Mouse (Mus musculus): ENCODE data around the gene P2ry2. TPM values are rescaled to one million over a fixed set of nuclear protein-coding genes. Genes with fewer than 3 reads are reported as not detected.

Gene P2ry2
- total RNA-seq, 2 experiments from 2014 or later = 2.7 to 2.8 TPM

DNA sequence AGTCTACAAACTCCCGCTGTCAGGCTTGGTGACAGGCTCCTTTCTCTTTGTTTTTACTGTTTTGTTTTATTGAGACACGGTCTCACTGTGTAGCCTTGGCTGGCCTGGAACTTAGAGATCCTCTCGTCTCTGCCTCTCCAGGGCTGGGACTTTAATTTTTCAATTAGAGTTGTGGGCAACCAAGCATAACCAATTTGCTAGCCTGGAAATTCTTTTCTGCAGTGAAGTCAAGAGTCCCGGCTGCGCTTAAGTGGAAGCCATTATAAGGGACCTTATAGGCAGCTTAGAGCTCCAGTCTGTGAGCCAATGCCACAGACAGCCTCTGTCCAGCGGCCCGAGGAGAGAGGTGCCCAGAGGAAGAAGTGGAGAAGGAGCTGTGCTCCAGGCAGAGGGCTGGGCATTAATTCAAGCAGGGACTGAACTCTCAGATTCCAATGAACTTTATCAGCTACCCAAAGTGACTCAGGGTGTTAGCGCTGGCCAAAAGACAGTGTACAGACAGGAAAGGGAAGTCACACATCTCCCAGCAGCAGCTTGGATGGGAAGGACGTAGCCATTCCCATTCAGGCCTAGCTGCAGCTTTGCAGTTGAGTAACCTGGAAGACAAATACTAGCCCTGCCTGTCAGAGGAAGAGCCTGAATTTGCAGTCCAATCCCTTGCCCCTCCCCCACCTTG lies 21.9 kb downstream of the P2ry2 start:
- DNase-seq (ENCODE audit: low spot score in 2 of 2) = no peak

DNA sequence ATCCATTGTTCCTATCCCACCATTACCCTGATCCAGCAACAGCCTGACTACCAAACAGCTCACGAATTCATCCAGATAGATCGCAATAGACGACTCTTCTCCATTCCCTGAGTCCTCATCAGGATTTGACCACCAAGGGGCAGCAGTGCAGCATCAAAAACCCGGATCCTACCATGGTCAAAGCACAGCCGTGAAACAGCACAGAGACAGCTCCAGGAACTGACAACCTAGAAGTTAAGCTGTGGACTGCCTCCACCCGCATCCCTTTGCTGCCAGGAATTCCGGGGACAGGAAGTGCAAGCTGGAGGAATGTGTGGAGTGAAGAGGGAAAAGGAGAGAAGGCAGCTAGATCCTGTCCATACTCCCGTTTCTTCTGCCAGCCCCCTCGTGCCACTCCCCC lies 24.6 kb downstream of the P2ry2 start:
- DNase-seq (ENCODE audit: low spot score in 2 of 2) = peak; percentile 31 to 57

DNA sequence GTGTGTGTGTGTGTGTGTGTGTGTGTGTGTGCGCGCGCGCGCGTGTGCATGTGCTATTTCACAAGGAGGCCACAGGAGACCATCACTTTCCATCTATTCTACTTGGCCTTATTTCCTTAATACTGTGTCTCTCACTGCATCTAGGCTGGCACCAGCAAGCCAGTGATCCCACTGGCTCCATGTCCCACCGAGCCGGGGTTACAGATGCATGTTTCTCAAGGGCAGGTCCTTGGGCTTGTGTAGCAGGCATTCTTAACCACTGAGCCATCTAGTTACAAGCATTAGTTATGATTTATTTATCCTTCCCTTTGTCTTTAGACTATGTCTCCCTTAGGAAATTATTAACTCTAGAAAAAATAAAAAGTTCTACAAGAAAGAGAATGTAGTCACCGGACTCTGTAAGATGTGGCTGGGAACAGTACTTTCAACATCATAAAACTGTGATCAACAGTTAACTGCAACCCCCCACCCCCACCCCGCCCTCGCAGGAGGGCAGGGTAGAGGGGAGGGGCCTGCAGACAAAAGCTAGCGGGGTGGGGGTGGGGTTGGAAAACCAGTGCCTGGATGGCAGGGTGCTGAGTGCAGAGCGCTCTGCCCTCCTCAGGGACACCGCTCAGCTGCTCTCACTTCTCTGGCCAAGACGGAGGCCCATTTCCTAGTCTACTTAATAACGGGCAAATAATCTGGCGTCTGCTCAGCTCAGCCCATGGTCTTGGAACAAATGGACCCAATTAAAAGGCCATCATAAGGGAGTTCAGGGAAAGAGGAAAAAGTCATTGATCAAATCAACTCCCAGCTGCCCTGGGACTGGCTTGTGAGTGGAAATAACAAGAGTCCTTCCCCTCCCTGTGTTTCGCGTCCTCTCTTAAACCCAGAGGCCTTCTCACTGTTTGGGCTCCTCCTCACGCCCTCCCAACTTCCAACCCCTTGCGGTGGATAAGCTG lies 27.9 kb downstream of the P2ry2 start:
- DNase-seq (ENCODE audit: low spot score in 2 of 2) = no peak

DNA sequence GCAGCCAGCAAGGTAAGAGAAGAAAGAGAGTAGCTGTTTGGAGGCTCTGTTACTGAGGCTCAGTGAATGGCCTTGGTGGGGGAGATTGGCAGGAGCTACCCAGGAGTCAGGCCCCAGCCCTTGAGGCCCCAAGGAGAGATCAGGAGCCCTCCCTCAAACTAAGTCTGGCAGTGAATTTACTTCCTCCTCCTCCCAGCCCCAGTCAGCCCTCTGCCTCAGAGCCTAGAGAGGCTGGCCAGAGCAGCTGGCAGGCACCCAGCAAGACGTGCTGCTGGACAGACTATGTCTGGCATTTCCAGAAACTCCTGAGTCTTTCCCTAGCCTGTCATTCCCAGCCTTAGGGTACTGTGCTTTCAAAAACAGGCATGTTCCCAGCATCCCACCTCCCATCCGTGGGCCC lies 33.5 kb downstream of the P2ry2 start:
- DNase-seq (ENCODE audit: low spot score in 2 of 2) = peak in 1 of 2 experiments; percentile 40

DNA sequence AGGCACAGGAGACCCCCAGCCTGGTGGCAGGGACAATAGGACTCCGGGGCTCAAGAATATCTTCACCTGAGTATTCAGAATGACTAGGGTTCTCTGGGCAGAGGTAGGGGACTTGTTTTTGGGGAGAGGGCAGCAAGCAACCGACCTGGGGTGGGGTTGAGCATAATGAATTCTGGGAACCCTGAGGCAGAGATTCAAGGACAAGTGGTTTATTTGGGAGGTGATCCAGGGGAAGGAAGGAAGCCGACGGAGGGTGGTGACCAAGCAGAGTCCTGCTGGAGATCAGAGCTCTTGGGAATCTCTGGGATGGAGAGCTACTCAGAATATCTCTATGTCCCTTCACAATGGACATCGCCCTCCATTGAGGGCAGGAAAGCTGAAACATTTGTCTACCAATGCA lies 34.5 kb downstream of the P2ry2 start:
- no peak for DNase-seq (ENCODE audit: low spot score in 2 of 2)

DNA sequence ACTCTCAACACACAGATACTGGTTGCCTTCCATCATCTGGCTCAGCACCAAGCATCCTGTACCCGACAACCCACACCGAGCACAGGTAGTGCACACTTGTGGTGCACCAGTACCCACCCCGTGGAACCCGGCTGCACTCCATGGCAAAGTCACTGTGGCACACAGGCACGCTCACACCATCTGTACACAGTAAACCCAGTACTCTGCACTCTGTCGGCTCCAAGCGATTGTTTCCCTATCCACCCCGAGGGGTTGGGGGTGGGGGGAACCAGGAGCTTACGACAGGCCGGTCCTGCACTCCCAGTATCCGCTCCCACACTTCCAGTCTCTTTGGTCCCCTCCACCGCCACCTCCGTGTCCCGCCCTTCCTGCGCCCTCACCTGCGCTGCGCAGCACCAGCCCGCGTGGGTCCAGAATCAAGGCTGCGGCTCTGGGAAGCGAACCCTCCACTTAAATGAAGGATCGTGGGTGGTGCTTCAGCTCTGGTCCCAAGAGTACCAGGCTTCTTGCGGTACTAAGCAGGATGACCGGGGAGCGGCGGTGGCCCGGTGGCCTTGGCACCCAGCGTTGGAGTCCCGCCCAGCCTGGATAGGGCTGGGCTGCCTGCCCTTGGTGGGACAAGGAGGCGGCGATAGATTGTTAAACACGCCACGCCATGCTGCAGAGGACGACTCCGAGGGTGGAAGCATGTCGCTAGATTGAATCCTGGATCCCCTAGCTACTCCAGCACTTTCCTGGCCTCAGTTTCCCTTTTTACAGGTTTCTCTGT lies 38.3 kb downstream of the P2ry2 start, which contains the start of gene P2ry6:
Gene P2ry6, minus strand, starts transcription at position 515 of the 769 bp plus-strand sequence.
- DNase-seq (ENCODE audit: low spot score in 2 of 2) = peak in 1 of 2 experiments; percentile 44

DNA sequence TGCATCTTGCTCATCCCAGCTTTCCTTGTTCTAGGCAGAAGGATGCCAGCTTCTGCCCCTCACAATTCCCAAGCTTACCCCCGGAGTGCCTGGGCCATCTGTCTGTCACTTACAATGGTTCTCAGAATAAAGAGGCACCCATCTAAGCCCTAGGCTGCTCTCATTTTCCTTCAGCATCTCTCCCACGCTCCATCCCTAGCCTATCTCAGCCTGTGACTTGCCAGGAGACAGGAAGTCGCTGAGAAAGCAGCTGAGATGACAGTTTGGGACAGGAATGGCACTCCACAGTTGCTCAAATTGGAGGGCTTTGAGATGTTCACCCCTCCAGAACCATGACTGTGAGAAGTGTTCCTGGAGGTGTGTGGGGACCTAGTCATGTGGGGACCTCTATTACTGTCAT lies 39.8 kb downstream of the P2ry2 start:
- no peak for DNase-seq (ENCODE audit: low spot score in 2 of 2)

DNA sequence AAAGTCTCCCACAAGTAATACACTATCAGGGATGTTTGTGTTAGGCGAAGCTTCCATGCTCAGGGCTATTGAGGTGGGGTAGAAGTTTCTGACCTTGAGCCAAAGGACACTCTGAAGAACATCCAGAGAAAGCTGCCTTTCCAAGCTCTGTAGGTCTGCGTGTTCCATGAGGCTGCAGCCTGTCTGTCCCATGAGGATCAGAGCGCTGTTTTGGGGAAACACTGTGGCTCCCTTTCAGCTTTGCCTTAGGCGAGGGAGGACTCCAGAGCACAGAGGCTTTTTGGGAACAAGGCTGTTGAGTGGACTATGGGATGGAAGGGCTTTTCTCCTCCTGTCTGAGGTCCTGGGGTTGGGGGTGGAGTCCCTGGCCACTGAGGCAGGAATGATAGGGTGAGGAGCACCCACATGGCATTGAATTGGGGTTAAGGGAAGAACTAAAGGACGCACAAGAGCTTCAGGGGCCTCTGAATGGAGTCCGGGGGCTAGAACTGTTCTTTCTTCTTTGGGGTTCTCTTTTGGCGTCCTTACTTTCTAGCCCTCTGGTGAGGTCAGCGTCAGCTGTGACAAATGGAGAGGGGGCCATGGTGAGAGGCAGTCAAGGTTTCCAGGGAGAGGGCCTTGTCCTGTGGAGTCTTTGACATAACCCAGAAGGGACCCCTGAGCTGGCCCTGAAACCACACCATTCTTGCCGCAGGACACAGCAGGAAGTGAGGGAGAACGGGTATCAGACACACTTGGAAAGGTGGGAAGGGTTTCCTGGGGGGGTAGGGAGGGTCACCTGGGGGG lies 43.6 kb downstream of the P2ry2 start:
- DNase-seq (ENCODE audit: low spot score in 2 of 2) = no peak

DNA sequence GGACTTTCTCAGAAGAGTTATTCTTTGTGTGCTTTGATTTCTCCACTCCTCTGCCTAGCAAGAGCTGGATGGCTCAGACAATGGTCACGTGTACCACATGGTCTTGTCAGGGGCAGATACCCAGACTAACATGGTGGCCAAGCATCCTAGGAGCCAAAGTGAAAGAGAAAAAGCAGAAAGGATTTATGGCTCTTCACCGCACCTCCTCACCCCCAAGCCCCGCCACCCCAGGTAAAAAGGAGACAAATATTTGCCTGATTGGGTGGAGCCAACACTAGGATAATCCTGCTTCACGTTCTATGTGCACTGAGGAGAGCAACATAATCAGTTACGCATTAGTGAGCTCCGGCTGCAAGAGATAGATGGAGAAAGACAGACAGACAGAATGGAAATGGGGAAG lies 44.3 kb downstream of the P2ry2 start:
- no peak for DNase-seq (ENCODE audit: low spot score in 2 of 2)

DNA sequence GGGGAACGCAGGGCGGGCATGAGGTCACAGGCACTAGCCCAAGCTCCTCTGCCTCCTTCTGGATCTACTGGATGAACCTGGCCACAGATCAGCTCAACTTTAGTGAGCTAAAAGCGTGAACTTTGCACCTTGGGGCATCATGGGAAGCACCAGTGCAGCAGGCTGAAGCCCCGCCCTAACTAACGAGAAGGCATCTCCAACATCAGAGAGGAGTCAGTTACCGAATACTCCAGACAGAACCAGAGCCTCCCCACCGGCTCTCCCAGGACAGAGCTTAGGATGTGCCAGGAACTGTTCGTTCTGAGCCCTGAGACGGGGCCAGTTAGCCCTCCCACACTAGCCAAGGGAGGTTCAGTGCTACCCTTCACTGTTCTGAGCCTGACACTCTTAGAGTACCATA lies 44.8 kb downstream of the P2ry2 start:
- no peak for DNase-seq (ENCODE audit: low spot score in 2 of 2)

DNA sequence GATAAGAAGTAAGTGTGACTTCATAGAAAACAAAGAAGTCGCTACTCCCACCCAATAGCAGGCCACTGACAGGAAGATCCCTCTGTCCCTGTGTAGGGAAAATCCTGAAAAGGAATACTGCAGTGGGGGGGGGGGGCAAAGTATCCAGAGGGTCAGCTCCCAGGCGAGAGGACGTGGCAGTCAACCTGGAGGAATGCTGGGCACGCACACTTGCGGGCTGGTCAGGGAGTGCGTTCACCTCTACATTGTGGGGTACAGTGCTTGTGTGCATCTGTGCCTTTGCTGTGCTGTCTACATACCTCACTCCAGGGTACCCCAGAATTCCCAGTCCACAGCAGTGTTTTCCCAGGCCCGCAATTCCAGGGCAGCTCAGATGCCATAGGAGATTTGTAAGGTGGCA lies 46.7 kb downstream of the P2ry2 start:
- DNase-seq (ENCODE audit: low spot score in 2 of 2) = no peak

DNA sequence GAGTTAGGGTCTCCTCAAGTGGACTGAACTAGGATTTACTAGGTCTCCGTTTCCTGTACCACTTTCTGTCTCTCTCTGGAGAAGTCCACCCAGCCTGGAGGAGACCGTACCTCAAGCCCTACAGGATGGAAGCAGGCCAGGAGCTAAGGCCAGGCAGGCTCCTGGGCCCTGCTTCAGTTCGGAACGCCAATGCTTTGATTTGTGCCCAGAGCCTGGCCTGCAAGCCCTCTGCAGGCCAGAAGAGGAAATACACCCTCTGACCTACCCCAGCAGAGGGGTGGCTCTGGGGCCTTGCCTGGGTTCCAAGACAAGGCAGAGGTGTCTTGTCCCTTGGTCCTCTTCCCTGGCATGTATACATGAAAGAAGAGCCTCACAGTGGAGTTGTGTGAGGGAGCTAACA lies 47.6 kb downstream of the P2ry2 start:
- no peak for DNase-seq (ENCODE audit: low spot score in 2 of 2)

DNA sequence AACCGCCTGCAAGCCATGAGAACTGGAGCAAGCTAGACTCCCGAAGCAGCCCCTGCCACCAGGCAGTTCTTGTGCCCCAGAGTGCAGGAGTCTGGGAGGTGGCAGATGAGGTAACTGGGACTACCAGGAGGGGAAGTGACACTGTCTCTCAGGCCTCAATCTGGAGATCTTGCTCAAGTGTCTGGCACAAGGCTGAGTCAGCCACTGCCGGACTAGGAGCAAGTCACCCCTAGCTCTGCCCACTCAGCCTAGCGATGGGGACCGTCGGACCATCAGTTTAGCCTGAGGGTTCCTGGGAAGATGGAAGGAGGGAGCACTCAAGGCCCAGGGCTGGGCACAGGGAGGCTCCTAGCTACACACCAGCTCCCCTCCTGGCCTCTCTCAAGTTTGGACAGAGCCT lies 48.4 kb downstream of the P2ry2 start:
- no peak for DNase-seq (ENCODE audit: low spot score in 2 of 2)

DNA sequence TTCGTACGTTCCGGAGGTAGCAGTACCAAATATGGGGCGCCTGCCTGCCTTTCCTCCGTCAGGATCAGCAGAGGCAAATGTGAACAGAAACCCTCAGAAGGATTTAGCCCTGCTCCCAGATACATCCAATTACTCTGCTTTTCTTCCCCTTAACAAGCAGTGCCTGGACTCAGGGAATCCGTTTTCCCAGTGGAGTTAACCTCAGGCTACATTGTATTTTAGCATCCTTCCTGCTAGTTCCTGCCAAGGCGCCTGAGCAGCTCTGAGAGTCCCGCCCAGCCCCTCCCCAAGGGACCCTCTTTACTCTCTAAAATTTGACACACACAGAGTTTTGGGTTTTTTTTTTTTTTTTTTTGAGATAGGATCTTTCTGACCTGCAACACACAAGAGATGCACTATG lies 49.3 kb downstream of the P2ry2 start:
- no peak for DNase-seq (ENCODE audit: low spot score in 2 of 2)

DNA sequence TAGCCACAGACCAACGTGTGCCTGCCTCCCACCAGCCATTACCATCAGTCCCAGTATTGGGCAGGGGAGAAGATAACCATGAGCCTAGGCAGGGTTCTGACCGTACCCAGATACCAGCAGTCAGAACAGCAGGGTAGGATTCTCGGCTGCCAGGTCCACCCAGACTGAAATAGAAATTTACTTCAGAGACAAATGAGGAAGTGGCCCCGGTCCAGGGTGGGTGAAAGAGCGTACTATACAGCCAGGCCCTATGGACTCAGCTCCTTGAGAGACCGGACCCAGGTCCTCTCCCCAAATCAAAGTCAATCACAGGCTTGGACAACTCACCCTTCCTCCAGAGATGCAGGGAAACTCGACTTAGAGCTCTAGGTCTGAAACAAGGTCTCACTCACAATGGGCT lies 51.5 kb downstream of the P2ry2 start:
- no peak for DNase-seq (ENCODE audit: low spot score in 2 of 2)

DNA sequence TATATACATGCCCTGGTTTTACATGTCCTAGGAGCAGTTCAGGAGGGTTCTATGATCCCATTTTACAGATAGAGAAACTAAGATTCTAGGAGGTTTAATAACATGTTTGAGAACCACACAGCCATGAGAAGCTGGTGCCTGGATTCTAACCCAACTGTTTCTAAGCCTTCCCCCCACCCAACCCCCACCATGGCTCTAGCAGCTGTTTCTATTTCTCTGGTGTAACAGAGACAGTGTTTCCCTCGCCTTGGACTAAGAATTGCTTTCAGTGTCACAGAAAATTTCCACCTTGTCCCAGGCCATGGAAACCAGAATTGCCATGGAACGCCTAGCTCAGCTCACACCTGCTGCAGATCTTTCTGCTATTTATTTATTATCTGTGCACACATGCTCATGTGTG lies 52.2 kb downstream of the P2ry2 start:
- no peak for DNase-seq (ENCODE audit: low spot score in 2 of 2)

DNA sequence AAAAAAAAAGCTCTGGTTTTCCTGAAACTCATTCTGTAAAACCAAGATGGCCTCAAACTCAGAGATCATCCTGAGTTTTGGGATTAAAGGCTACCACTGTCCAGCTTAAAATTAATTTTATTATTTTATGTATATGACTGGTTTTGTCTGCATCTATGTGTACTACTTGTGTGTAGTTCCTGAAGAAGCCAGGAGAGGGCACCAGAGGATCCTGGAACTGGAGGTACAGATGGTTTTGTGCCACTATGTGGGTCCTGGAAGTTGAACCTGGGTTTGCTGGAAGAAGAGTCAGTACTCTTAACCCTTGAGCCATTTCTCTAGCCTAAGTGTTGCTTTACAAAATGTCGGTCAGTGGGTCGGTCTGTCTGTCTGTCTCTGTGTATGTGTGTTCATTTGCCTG lies 54.2 kb downstream of the P2ry2 start:
- no peak for DNase-seq (ENCODE audit: low spot score in 2 of 2)

DNA sequence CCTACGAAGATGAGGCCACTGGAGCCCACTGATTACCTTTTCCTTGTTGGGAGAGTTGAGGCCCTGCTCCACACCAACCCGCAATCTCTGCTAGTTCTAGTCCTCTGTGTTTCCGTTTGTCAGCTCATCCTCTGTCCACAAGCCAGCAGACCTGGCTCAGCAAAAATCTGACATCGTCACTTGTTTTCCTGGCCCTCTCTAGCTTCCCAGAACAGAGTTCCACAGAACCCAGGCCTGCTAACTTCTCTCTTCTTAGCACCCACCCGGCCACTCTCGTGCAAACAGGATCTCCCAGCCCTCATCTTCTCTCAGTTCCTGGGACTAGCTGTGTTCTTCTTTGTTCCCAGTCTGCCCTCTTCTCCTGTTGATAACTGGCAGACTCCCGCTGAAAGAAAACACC lies 60.0 kb downstream of the P2ry2 start:
- DNase-seq (ENCODE audit: low spot score in 2 of 2) = no peak

DNA sequence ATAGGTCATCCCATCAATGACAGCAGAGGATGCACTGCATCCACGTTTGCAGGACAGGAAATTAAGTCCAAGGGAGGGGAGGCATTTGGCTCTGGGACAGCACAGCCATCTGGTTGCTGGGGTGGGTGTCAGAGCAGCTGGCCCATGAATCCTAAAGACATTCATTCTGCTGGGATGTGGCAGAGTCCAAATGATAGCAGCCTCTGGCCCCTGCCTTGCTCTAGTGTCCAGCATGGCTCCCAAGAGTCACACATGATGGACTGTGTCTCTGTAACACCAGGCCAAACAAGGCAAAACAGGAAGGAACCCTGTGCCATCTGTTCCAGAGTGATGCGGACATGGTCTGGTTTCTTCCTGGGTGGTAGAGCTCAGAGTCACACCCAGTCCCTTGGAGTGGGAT lies 60.8 kb downstream of the P2ry2 start:
- no peak for DNase-seq (ENCODE audit: low spot score in 2 of 2)

DNA sequence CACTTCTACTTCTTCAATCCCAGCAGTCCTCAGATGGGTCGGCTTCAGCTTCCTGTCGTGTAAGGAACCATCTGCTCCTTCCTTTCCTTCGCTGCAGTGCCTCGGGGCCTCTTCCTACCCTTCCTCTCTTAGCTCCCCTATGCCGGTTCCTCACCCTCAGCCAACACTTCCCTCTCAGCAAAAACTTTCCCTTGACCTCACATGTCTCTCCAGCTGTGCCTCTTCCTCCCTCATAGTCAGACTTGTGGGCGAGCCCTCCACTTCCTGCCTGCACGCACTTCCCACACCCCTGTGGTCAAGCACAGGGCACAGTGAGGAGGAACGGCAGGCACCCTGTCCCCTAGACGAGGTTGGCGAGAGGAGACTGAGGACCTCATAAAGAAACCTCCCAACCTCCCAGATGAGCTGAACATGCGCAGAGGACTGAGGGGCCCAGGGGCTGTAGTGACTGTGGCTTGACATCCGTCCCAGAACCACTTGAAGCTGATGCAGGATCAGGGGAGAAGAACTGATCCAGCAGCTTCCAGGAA lies 62.1 kb downstream of the P2ry2 start:
- DNase-seq (ENCODE audit: low spot score in 2 of 2) = no peak

DNA sequence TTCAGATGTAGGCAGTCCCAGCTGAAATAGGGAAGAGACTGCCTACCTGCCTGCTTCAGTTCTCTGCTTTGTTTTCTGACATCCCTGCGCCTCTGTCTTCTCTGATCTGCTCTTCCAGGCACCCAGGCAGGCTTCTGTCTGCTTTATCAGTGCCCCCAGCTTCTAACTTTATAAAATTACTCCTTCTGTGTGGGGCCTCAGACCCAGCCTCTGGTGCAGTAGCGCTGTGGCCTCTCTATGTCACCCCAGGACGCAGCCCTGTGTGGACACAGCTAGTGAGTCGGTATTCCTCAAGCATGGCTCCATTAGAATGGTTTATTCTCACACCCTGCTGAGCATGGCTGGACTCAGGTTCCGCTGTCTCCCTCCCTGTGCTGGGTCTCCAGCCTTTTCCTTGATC lies 62.6 kb downstream of the P2ry2 start:
- DNase-seq (ENCODE audit: low spot score in 2 of 2) = no peak
